Mouse (Mus musculus): ENCODE measurements around the gene Olfr763.

- no peak for TF ChIP-seq EP300 (IDR thresholded peaks at IDR 0.05; ENCODE audit: insufficient read depth, low read depth, low read length)
- no peak for TF ChIP-seq CTCF (IDR thresholded peaks at IDR 0.05)
- no peak for TF ChIP-seq POLR2A (IDR thresholded peaks at IDR 0.05; ENCODE audit: insufficient read depth, low read depth, low read length)
Observed at GRCm38 (mm10) chr10:129023319-129023718, 12.7 kb downstream of the Olfr763 start.

All from heart, adult 2 months (tissue).